Mouse (Mus musculus): ENCODE data around the gene Spata17.

The Spata17 gene

DNA sequence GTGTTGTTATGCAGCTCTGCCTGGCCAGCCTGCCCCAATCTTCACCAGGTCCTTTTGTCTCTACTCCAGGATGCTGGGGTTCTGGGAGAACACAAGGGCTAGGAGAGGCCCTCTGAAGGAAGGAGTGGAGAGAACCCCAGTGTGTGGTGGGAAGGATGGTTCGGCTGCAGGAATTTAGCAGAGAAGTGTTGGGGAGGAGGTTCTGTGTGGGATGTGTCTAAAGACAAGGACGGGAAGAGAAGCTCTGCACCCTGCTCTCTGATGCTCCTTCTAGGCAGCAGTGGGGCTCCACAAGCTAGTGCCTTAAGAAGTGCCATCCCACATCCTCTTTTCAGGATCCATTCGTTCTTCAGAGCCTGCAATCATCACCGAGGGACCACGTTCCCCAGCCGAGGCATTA is 129.2 kb downstream of the Spata17 start:
- DNase-seq (ENCODE audit: low spot score in 2 of 2), result no peak

DNA sequence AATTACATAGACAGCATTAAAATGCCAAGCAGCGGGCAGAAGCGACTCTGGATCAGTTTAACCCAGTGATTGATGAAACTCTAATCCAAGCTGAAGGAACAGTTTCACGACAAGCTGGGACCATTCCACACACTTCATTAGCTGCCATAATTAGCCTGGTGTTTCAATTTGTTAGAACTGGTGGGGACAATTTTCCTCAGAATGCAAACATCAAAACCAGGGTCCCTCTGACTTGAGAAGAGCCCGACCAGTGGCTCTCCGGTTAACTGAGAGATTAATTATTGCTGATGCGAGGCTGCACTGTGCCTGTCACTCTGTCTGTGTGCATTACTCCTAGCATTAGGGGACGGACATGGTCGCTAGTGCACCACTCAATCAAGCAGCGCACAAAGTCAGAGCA is 137.9 kb downstream of the Spata17 start:
- no peak for DNase-seq (ENCODE audit: low spot score in 2 of 2)

GRCm38 (mm10) chr1:187077043-187077334 is 138.3 kb downstream of the Spata17 start:
- DNase-seq (ENCODE audit: low spot score in 2 of 2), result no peak

DNA sequence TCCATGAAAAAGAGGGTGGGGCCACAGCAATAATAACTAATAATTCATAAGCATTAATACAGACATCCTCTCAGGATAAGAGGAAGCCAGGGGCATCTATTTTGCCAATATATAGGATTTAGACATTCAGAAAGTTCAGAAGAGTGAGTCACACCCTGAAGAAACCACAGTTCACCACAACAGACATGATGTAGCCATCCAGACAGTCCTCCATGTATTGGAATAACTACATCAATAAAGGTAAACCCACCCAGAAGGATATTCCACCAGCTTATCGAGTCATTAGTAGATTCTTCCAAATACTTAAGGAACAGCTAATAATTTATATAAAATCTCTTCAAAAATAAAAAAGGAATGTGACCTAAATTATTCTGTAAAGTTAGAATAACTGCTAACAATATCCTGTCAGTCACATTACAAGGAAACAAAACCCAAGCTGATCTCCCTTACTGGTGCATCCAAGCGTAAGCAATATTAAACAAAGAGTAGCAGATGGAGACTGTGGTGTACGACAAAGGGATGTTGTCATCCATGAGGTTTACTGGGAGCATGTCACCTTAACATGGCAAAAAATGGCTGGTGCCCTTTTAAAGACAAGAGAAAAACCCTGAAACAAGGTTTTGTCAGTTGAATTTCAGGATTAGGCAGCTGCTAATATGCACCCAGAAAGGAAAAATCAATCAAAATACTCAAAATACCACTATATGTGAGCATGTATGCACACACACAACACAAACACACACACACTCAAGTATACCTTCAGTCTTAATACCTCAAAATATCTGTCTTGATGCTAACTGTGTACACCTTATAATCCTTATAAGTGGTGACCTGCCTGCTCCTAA is 138.8 kb downstream of the Spata17 start:
- DNase-seq (ENCODE audit: low spot score in 2 of 2), result no peak

- DNase-seq (ENCODE audit: low spot score in 2 of 2), result no peak
Observed at GRCm38 (mm10) chr1:187059874-187060273, 155.4 kb downstream of the Spata17 start.

GRCm38 (mm10) chr1:187054333-187054732 is 160.9 kb downstream of the Spata17 start:
- no peak for DNase-seq (ENCODE audit: low spot score in 2 of 2)

DNA sequence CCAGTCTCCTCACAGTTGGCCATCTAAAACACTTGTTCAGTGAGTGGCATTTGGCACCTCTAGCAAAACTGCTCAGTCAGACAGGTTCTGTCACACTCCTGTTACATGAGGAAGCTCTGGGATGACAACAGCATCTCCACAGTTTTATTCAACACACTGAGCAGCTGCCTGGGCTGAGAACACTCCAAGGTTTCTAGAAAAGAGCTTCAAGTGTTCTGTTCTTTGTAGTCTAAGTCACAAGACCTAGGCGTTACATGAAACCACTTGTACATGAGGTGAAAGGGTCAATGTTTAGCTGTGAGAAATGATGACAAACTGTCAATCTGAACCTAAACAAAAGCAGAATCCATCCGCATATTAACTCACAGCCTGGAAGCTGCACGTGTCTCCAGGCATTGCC is 161.4 kb downstream of the Spata17 start:
- no peak for DNase-seq (ENCODE audit: low spot score in 2 of 2)

GRCm38 (mm10) chr1:187052532-187052931 is 162.7 kb downstream of the Spata17 start:
- DNase-seq (ENCODE audit: low spot score in 2 of 2), result no peak

- no peak for DNase-seq (ENCODE audit: low spot score in 2 of 2)
Observed at GRCm38 (mm10) chr1:187051296-187051695, 164.0 kb downstream of the Spata17 start.

DNA sequence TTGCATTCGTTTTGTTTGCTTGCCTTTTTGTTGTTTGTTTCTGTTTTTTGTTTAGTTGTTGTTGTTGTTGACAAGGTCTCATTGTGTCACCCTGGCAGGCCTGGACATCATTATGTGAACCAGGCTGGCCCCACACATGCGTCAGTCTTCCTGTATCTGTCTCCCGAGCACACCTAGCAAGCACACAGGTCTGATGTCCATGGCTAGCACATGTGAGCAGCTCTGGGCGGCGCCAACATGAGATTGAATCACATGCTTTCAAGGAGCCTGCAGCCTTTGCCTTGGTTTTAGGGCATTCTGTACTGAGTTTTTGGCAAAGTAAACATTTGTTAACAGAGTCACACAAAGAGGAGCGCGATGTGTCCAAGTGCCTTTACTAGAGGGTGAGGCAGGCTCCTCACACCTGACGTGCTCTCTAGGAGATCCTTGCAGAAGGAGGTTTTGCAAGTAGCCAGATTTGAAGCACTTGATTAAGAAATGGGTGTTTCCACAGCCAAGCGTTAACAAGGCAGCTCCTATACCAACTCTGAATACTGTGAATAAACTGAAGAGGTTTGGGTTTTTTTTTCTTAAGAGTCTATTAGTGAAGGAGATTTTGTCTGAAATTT is 166.5 kb downstream of the Spata17 start:
- no peak for DNase-seq (ENCODE audit: low spot score in 2 of 2)

- no peak for DNase-seq (ENCODE audit: low spot score in 2 of 2)
Observed at GRCm38 (mm10) chr1:187044726-187045125, 170.5 kb downstream of the Spata17 start.

DNA sequence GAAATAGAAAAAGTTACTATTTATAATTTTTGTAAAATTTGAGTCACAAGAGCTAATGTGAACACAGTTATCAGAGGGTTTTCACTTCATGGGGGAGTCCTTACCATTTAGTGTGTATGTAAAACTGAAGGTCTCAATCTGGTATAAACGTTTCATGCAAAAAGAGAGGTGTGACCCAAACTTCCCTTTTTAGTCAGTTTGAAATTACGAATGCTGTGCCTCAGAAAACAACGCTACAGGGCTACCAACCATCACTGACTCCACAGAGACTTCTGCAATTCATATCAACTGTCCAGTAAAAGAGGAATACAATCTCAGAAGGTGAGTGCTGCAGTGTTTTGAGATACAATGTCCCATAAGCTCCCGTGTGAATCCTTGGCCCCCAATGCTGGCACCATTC is 175.5 kb downstream of the Spata17 start:
- DNase-seq (ENCODE audit: low spot score in 2 of 2), result no peak

DNA sequence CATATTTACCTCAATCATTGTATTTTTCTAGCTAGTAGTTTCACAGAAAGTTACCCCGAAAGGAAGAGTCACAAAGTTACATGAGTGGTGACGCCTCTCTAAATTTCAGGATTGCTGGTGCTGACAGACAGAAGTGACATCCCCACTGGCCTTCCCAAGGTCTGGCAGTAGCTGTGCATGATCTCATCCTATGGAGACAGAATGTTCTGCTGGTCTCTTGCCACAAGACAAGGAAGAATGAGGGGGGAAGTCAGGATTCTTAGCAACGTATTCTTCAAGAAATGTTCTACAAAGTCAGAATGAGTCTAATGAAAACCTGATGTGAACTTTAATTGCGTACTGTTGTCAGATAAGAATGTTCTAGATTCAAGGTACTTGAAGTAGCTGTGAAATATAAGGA is 179.5 kb downstream of the Spata17 start:
- no peak for DNase-seq (ENCODE audit: low spot score in 2 of 2)

DNA sequence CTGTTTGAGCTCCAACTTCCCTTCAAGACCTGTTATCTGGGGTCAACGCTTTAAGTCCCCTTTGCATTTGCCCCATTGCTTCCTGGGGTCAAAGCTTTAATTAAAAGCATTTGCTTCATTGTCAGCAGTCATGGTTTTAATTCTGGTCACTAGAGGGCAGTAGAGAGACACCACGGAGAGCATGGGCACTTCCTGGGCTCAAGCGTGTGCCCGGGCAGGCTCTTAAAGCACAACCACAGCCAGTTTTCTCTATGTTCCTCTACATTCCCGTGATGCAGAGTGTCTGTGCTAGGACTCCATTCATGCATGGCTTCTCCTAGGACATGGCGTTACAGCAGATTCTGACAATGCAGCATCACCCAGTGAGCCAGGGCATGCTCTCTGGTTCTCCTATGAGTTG is 183.5 kb downstream of the Spata17 start:
- DNase-seq (ENCODE audit: low spot score in 2 of 2), result no peak

- no peak for DNase-seq (ENCODE audit: low spot score in 2 of 2)
Observed at GRCm38 (mm10) chr1:187028841-187029240, 186.4 kb downstream of the Spata17 start.

DNA sequence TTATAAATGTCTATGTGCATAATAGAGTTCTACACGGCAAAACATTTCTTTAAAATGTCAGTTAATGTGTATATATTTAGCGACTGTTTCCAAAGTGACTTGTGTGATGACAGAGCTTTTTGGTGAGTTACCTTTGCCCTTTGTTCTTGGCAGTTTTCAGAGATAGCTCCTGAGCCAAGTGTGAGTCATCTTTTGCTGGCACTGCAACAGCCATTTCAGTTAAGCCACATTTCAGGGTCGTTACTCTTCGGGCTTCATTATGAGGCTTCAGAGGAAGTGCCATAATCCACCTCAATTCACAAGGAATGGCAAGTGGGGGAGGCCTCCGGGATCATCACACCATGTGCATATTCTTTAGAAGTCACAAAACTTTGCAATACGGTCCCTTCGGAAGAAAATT is 195.3 kb downstream of the Spata17 start:
- no peak for DNase-seq (ENCODE audit: low spot score in 2 of 2)

GRCm38 (mm10) chr1:187016116-187016515 is 199.1 kb downstream of the Spata17 start:
- no peak for DNase-seq (ENCODE audit: low spot score in 2 of 2)

DNA sequence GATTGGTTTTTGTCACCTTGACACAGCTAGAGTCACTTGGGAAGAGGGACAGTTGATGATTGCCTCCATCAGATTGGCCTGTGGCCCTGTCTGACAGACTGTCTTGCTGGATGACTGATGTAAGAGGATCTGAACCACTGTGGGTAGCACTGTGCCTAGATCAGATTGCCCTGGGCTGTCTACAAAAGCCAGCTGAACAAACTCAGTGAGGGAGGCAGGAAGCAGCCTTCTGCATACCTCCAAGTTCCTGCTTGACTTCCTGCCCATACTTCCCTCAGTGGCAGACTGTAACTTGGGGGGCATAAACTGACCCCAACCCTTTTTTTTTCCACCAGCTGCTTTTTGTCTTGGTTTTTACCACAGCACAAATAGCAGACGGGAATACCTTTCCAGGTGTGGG is 199.6 kb downstream of the Spata17 start:
- no peak for DNase-seq (ENCODE audit: low spot score in 2 of 2)

DNA sequence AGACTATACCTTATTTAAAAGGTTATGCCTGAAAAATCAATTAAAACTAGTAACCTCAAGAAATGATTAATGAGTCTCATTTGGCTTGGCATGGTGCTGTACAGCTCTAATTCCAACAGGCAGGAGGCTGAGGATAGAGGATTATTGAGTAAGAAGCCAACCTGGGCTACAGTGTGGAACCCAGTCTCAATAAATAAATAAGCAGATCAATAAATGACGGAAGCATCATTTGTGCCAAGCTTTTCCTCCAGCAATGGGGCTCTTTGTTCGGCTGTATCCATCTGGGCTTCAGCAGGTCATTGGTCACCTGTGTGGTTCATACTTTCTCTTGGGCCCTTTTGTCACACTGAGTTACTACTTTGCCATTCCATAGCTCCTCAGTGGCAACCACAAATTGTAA is 201.1 kb downstream of the Spata17 start:
- no peak for DNase-seq (ENCODE audit: low spot score in 2 of 2)

GRCm38 (mm10) chr1:187011601-187012000 is 203.7 kb downstream of the Spata17 start:
- DNase-seq (ENCODE audit: low spot score in 2 of 2), result no peak

DNA sequence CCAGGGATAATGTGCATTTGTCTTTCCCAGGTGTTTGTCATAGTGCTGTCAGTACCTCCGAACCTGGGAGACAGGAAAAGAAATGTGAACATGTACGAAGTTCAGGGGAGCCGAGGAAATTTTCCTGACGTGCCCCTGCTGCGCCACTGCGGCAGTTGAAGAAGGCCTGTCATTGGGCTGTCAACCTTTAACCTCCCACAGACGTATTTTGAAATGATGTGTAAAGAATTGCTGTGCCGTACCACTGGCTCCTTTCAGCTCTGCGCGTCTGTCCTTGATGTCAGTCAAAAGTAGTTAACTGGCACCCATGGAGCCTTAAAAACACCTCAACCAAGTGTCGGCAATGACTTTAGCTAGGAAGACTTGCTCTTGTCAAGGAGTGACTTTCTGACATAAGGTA is 205.2 kb downstream of the Spata17 start:
- DNase-seq (ENCODE audit: low spot score in 2 of 2), result no peak

GRCm38 (mm10) chr1:187008236-187008635 is 207.0 kb downstream of the Spata17 start:
- DNase-seq (ENCODE audit: low spot score in 2 of 2), result no peak

DNA sequence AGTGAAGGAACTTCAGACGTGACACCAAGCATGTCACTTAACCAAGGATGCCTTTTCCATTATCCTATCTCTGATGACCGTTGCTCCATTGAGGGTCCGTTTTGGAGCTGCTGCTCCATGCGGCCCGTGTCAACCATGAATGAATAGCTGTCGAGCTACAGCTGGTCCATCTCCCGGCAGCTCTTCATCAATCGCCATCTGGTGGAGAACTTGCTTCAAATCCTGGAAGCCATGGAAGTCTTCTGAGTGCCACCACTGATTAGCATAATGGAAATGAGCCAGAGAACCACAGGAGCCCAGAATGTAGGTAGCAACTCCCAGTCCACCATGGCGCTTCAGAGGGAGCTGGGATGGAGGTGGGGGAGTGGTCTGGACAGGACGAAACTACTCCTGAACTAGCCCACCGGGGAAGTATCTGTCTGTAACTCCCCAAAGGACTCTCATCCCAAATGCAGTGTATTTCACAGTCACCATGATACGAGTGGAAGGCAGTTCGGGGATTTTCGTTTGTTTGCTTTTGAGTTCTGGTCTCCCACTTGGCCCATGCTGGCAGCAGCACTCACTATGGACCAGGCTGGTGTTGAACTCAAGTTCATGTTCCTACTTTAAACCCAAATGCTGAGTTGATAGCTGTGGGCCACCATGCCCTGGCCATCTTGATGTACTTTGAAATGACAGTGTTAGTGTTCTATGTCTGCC is 208.9 kb downstream of the Spata17 start:
- no peak for DNase-seq (ENCODE audit: low spot score in 2 of 2)
